Mouse (Mus musculus) hindbrain, embryonic 11.5 days (tissue): ENCODE data around the gene Brdt. TPM values are rescaled to one million over a fixed set of nuclear protein-coding genes. Genes with fewer than 3 reads are reported as not detected.

Source experiments
- ATAC-seq: fragments of 200-750 bp; cut with Nextera tagmentation; 2 replicates; pipeline ENCODE4 v1.8.0; 2017; ENCODE audit warnings: mild to moderate bottlenecking, moderate TSS enrichment, moderate library complexity; ENCODE audit not compliant: low FRiP score
- DNase-seq: peaks from one replicate; pipeline ENCODE4 v3.0.0-alpha.2; 2015; ENCODE audit warnings: low spot score
- H3K27ac ChIP-seq: fragments of 300-500 bp; sonication (generic); 2 replicates; pipeline ENCODE4 v1.5.1; 2014; ENCODE audit warnings: mild to moderate bottlenecking, low read depth, low read length
- H3K27me3 ChIP-seq: fragments of 300-500 bp; sonication (generic); 2 replicates; pipeline ENCODE4 v1.6.1; 2014; ENCODE audit warnings: mild to moderate bottlenecking, low read length, moderate library complexity, mixed read lengths; ENCODE audit not compliant: control insufficient read depth, insufficient read depth
- H3K36me3 ChIP-seq: fragments of 300-500 bp; sonication (generic); 2 replicates; pipeline ENCODE4 v1.6.1; 2014; ENCODE audit warnings: mild to moderate bottlenecking, low read length, moderate library complexity, mixed read lengths; ENCODE audit not compliant: control insufficient read depth, insufficient read depth
- H3K4me1 ChIP-seq: fragments of 300-500 bp; sonication (generic); replicated peaks from 2 replicates; pipeline ENCODE4 v1.6.1; 2014; ENCODE audit warnings: low read length, mixed read lengths; ENCODE audit not compliant: control insufficient read depth, insufficient read depth
- H3K4me2 ChIP-seq: fragments of 300-500 bp; sonication (generic); replicated peaks from 2 replicates; pipeline ENCODE4 v1.6.1; 2014; ENCODE audit warnings: mild to moderate bottlenecking, low read depth, low read length
- H3K4me3 ChIP-seq: fragments of 300-500 bp; sonication (generic); 2 replicates; pipeline ENCODE4 v1.5.1; 2014; ENCODE audit warnings: low read depth, low read length
- H3K9ac ChIP-seq: fragments of 300-500 bp; sonication (generic); 2 replicates; pipeline ENCODE4 v1.6.1; 2014; ENCODE audit warnings: low read depth, low read length
- H3K9me3 ChIP-seq: fragments of 300-500 bp; sonication (generic); 2 replicates; pipeline ENCODE4 v1.6.1; 2016; ENCODE audit warnings: low read length; ENCODE audit not compliant: control insufficient read depth
- WGBS: fragments of 180-500 bp; shearing (Covaris S2); extraction: QIAGEN DNeasy Blood & Tissue Kit; methylation state at CpG from one replicate; pipeline ENCODE4 v1.1.7; 2014; 5-methylcytosine and 5-hydroxymethylcytosine counted together
- polyA plus RNA-seq: library from polyadenylated mRNA; unstranded; fragments of >200 nt; fragmentation: Nextera tagmentation; extraction: Ambion mirVana; gene quantifications from 2 replicates; pipeline ENCODE4 v1.2.1, GENCODE M21; 2014

Brdt gene
- polyA plus RNA-seq, 1 experiment from 2014 or later: 2.1 TPM

DNA sequence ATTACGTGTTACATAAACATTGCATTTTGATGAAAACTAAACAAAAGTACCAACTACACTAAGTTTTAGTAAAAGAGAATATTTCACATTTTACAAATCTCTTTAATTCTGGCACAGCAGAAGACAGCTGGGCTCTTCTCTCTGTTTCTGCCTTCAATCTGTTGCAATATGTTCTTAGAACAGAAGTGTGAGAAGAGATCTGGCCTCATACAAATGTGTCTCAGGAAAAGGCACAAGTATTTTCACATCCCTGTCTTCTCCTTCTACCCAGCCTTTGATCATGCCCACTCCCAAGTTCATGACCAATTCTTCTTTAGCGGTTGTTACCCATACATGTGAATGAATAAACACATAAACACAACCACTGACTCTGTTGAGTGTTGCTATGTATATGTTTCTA lies 84.1 kb downstream of the Brdt start:
- 89% methylated on average over 2 of the region's 2 CpGs for WGBS
- Histone ChIP-seq H3K36me3 (no peaks in the 10 kb centered on the region), H3K27ac (no peak overlapping the region), H3K4me2 (no peak overlapping the region), H3K9ac (no peak overlapping the region), H3K4me1 (no peaks in the 10 kb centered on the region), H3K9me3 (no peaks in the 10 kb centered on the region), H3K4me3 (no peak overlapping the region), H3K27me3 (no peaks in the 10 kb centered on the region)
- ATAC-seq (no peak), DNase-seq (no peak)

GRCm38 (mm10) chr5:107421676-107422075 lies 90.7 kb downstream of the Brdt start:
- H3K9ac ChIP-seq: no peak overlapping the region
- H3K4me1 ChIP-seq: no peaks in the 10 kb centered on the region
- H3K9me3 ChIP-seq: no peaks in the 10 kb centered on the region
- no peak for ATAC-seq
- H3K27me3 ChIP-seq: no peaks in the 10 kb centered on the region
- no peak overlapping the region for H3K4me2 ChIP-seq
- WGBS: 83% methylated on average over 1 of the region's 1 CpGs
- no peak for DNase-seq
- H3K36me3 ChIP-seq: no peaks in the 10 kb centered on the region
- H3K27ac ChIP-seq: no peak overlapping the region
- H3K4me3 ChIP-seq: no peak overlapping the region

DNA sequence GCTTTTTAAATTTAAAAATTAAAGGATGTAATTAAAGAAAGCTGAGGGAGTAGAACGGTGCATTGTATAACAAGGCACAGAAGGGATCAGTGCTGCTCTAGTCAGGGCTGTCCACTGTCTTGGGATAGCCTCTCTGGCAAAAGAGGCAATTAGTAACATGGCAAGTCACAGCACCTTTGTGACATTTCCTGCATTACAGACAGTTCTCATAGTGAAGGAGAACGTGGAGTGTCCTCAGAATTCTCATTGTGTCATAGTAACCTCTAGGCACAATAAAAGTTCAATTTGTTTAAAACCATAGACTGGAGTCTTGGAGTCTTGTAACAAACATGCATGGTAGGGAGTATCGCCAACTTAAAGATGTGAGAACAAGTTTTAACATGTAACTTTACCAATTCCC lies 100.3 kb downstream of the Brdt start, which contains the start of gene Lpcat2b:
Gene Lpcat2b, plus strand, starts transcription at position 301 of the 400 bp plus-strand sequence.
- DNase-seq (no peak), ATAC-seq (no peak)
- no peaks in the 10 kb centered on the region for H3K36me3 ChIP-seq
- H3K27ac ChIP-seq: no peak within 1 kb of the TSS
- H3K9ac ChIP-seq: no peak within 1 kb of the TSS
- H3K4me2 ChIP-seq: no peak within 1 kb of the TSS
- no peaks in the 10 kb centered on the region for H3K9me3 ChIP-seq
- no peaks in the 10 kb centered on the region for H3K27me3 ChIP-seq
- H3K4me3 ChIP-seq: no peak within 1 kb of the TSS
- H3K4me1 ChIP-seq: no peaks in the 10 kb centered on the region
- 80% methylated on average over 3 of the region's 3 CpGs for WGBS

DNA sequence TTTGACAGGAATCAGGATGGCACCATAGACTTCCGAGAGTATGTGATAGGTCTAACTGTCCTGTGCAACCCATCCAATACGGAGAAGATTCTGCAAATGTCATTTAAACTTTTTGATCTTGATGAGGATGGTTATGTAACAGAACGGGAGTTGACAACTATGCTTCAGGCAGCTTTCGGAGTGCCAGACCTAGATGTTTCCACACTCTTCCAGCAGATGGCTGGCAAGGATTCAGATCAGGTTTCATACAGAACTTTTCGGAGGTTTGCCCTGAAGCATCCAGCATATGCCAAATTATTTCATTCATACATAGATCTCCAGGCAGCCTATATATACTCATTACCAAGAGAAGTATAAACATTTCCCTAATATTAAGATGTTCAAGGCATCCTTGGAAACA lies 103.0 kb downstream of the Brdt start:
- no peaks in the 10 kb centered on the region for H3K9me3 ChIP-seq
- no peak overlapping the region for H3K4me2 ChIP-seq
- H3K27ac ChIP-seq: no peak overlapping the region
- DNase-seq (no peak), ATAC-seq (no peak)
- no peak overlapping the region for H3K4me3 ChIP-seq
- no peak overlapping the region for H3K9ac ChIP-seq
- WGBS: 88% methylated on average over 5 of the region's 5 CpGs
- no peaks in the 10 kb centered on the region for H3K4me1 ChIP-seq
- H3K27me3 ChIP-seq: no peaks in the 10 kb centered on the region
- no peaks in the 10 kb centered on the region for H3K36me3 ChIP-seq

GRCm38 (mm10) chr5:107436185-107436584 lies 105.2 kb downstream of the Brdt start:
- 94% methylated on average over 6 of the region's 6 CpGs for WGBS
- H3K27ac ChIP-seq: no peak overlapping the region
- ATAC-seq: no peak
- no peak overlapping the region for H3K4me2 ChIP-seq
- no peak overlapping the region for H3K9ac ChIP-seq
- no peak overlapping the region for H3K4me3 ChIP-seq
- H3K4me1 ChIP-seq: no peaks in the 10 kb centered on the region
- H3K36me3 ChIP-seq: no peaks in the 10 kb centered on the region
- no peak for DNase-seq
- H3K9me3 ChIP-seq: no peaks in the 10 kb centered on the region
- H3K27me3 ChIP-seq: no peaks in the 10 kb centered on the region

Other genes starting within 250 kb of the Brdt start
- 7.5 and 9.6 TPM in 2 replicates for gene Tgfbr3, start 41.5 kb upstream of the Brdt start, polyA plus RNA-seq
- 1.1 and 2.4 TPM in 2 replicates for gene Ephx4, start 71.6 kb downstream of the Brdt start, polyA plus RNA-seq
- gene Lpcat2b, start 100.4 kb downstream of the Brdt start, polyA plus RNA-seq: not detected in 2 replicates
- 7.5 and 11.7 TPM in 2 replicates for gene Btbd8, start 106.8 kb downstream of the Brdt start, polyA plus RNA-seq
- gene Gm42669, start 176.5 kb downstream of the Brdt start, polyA plus RNA-seq: 0.28 and 0.57 TPM in 2 replicates
- gene 1700028K03Rik, start 203.6 kb downstream of the Brdt start, polyA plus RNA-seq: 0.04 and 0.48 TPM in 2 replicates